8 mouse cellular contexts compared by ENCODE assay signal in genomic region chr10:57001723-57002110, GRCm38 (mm10).
DNase-seq lines count a peak whose midpoint lies in the region; ATAC-seq and TF ChIP-seq lines count a peak whose summit lies in the region.

No protein-coding gene starts in this region.

- ATAC-seq in forebrain, embryonic 14.5 days = 0 out of 2 replicates have a peak, but pooled peaks have one; percentile 15
- no peak for ATAC-seq in limb, embryonic 12.5 days (ENCODE audit: insufficient number of reproducible peaks, insufficient read depth, low FRiP score, low TSS enrichment, low read depth)
- peak; percentile 42; the same call in 1 of the 2 replicates for ATAC-seq in hindbrain, embryonic 15.5 days (ENCODE audit: low FRiP score, low read depth)
- no peak; the same call in 1 of the 2 replicates for ATAC-seq in neural tube, embryonic 15.5 days (ENCODE audit: low FRiP score)

- no peak for TF ChIP-seq POLR2A in thymus, adult 2 months (IDR thresholded peaks at IDR 0.05; ENCODE audit: control insufficient read depth, extremely low read depth, insufficient read depth, low read length, poor library complexity)

- H3K4me3 ChIP-seq in forebrain, embryonic 14.5 days (ENCODE audit: low read depth, low read length) = no peak overlapping the region
- no peak overlapping the region for H3K4me3 ChIP-seq in forebrain, embryonic 10.5 days
- no peak overlapping the region for H3K4me3 ChIP-seq in limb, embryonic 12.5 days (replicated peaks)
- no peak overlapping the region for H3K4me3 ChIP-seq in limb, embryonic 10.5 days
- H3K4me3 ChIP-seq in hindbrain, embryonic 15.5 days = no peak overlapping the region
- H3K4me3 ChIP-seq in neural tube, embryonic 15.5 days (replicated peaks) = peak overlapping the region; percentile 12; the same call in 1 of the 2 replicates
- no peak overlapping the region for H3K4me3 ChIP-seq in thymus, adult 2 months (ENCODE audit: control insufficient read depth, insufficient read depth, low read length)

- H3K9me3 ChIP-seq in forebrain, embryonic 14.5 days (replicated peaks; ENCODE audit: control insufficient read depth, low read length) = no peaks in the 10 kb centered on the region
- H3K9me3 ChIP-seq in forebrain, embryonic 10.5 days = no peaks in the 10 kb centered on the region
- H3K9me3 ChIP-seq in limb, embryonic 12.5 days = no peaks in the 10 kb centered on the region
- no peaks in the 10 kb centered on the region for H3K9me3 ChIP-seq in limb, embryonic 10.5 days (replicated peaks)
- no peaks in the 10 kb centered on the region for H3K9me3 ChIP-seq in hindbrain, embryonic 15.5 days
- no peaks in the 10 kb centered on the region for H3K9me3 ChIP-seq in neural tube, embryonic 15.5 days (replicated peaks)

- H3K9ac ChIP-seq in forebrain, embryonic 14.5 days (ENCODE audit: low read length) = no peak overlapping the region
- no peak overlapping the region for H3K9ac ChIP-seq in limb, embryonic 12.5 days (replicated peaks)
- H3K9ac ChIP-seq in hindbrain, embryonic 15.5 days = no peak overlapping the region
- no peak overlapping the region for H3K9ac ChIP-seq in neural tube, embryonic 15.5 days (replicated peaks)

- no peak for DNase-seq in forebrain, embryonic 14.5 days (ENCODE audit: low spot score)
- DNase-seq in forebrain, embryonic 10.5 days (ENCODE audit: extremely low spot score, low spot score) = no peak
- no peak for DNase-seq in limb, embryonic 10.5 days (ENCODE audit: low spot score)
- no peak for DNase-seq in left cerebral cortex, adult 8-10 months (ENCODE audit: low spot score in 2 of 2)
- no peak for DNase-seq in thymus, adult 2 months

- no peak overlapping the region for H3K4me2 ChIP-seq in forebrain, embryonic 14.5 days (ENCODE audit: low read length)
- peak overlapping the region; percentile 18; the same call in 1 of the 2 replicates for H3K4me2 ChIP-seq in limb, embryonic 12.5 days
- H3K4me2 ChIP-seq in hindbrain, embryonic 15.5 days = peak overlapping the region; percentile 43
- H3K4me2 ChIP-seq in neural tube, embryonic 15.5 days = peak overlapping the region; percentile 49

- no peaks in the 10 kb centered on the region for H3K36me3 ChIP-seq in forebrain, embryonic 14.5 days (ENCODE audit: control insufficient read depth, insufficient read depth, low read length)
- no peaks in the 10 kb centered on the region for H3K36me3 ChIP-seq in forebrain, embryonic 10.5 days (replicated peaks)
- H3K36me3 ChIP-seq in limb, embryonic 12.5 days = no peaks in the 10 kb centered on the region
- no peaks in the 10 kb centered on the region for H3K36me3 ChIP-seq in limb, embryonic 10.5 days
- no peaks in the 10 kb centered on the region for H3K36me3 ChIP-seq in hindbrain, embryonic 15.5 days
- H3K36me3 ChIP-seq in neural tube, embryonic 15.5 days = no peaks in the 10 kb centered on the region
- no peaks in the 10 kb centered on the region for H3K36me3 ChIP-seq in thymus, adult 2 months (ENCODE audit: control insufficient read depth, insufficient read depth, low read length)

- no peak for TF ChIP-seq CTCF in thymus, adult 2 months (IDR thresholded peaks at IDR 0.05; ENCODE audit: borderline replicate concordance, control insufficient read depth, extremely low read depth, insufficient read depth, low read length, poor library complexity)

- H3K4me1 ChIP-seq in forebrain, embryonic 14.5 days (ENCODE audit: control insufficient read depth, insufficient read depth, low read length) = no peaks in the 10 kb centered on the region
- peaks cover 5% of the 10 kb centered on the region for H3K4me1 ChIP-seq in forebrain, embryonic 10.5 days
- H3K4me1 ChIP-seq in limb, embryonic 12.5 days (replicated peaks) = no peaks in the 10 kb centered on the region
- peaks cover 11% of the 10 kb centered on the region for H3K4me1 ChIP-seq in limb, embryonic 10.5 days
- H3K4me1 ChIP-seq in hindbrain, embryonic 15.5 days (replicated peaks) = no peaks in the 10 kb centered on the region
- H3K4me1 ChIP-seq in neural tube, embryonic 15.5 days = no peaks in the 10 kb centered on the region
- no peaks in the 10 kb centered on the region for H3K4me1 ChIP-seq in thymus, adult 2 months (replicated peaks; ENCODE audit: control insufficient read depth, insufficient read depth, low read length)

- no peak overlapping the region for H3K27ac ChIP-seq in forebrain, embryonic 14.5 days (ENCODE audit: low read depth, low read length)
- H3K27ac ChIP-seq in forebrain, embryonic 10.5 days = no peak overlapping the region
- H3K27ac ChIP-seq in limb, embryonic 12.5 days = no peak overlapping the region
- H3K27ac ChIP-seq in limb, embryonic 10.5 days = no peak overlapping the region
- no peak overlapping the region for H3K27ac ChIP-seq in hindbrain, embryonic 15.5 days (replicated peaks)
- H3K27ac ChIP-seq in neural tube, embryonic 15.5 days (replicated peaks) = no peak overlapping the region
- H3K27ac ChIP-seq in thymus, adult 2 months (ENCODE audit: control insufficient read depth, insufficient read depth, low read length) = no peak overlapping the region

- H3K27me3 ChIP-seq in forebrain, embryonic 14.5 days (replicated peaks; ENCODE audit: control insufficient read depth, insufficient read depth, low read length) = no peaks in the 10 kb centered on the region
- H3K27me3 ChIP-seq in forebrain, embryonic 10.5 days (ENCODE audit: poor library complexity, severe bottlenecking) = no peaks in the 10 kb centered on the region
- H3K27me3 ChIP-seq in limb, embryonic 12.5 days = no peaks in the 10 kb centered on the region
- no peaks in the 10 kb centered on the region for H3K27me3 ChIP-seq in limb, embryonic 10.5 days (ENCODE audit: low read depth, poor library complexity, severe bottlenecking)
- no peaks in the 10 kb centered on the region for H3K27me3 ChIP-seq in hindbrain, embryonic 15.5 days
- H3K27me3 ChIP-seq in neural tube, embryonic 15.5 days (replicated peaks) = no peaks in the 10 kb centered on the region
- H3K27me3 ChIP-seq in thymus, adult 2 months (ENCODE audit: control insufficient read depth, insufficient read depth, low read length) = no peaks in the 10 kb centered on the region

- 72% methylated on average over 8 of the region's 8 CpGs for WGBS in forebrain, embryonic 14.5 days
- WGBS in forebrain, embryonic 10.5 days = 75% methylated on average over 8 of the region's 8 CpGs
- 60% methylated on average over 8 of the region's 8 CpGs for WGBS in limb, embryonic 12.5 days
- WGBS in limb, embryonic 10.5 days = 63% methylated on average over 8 of the region's 8 CpGs
- 70% methylated on average over 8 of the region's 8 CpGs for WGBS in hindbrain, embryonic 15.5 days
- 72% methylated on average over 8 of the region's 8 CpGs for WGBS in neural tube, embryonic 15.5 days
- 55% methylated on average over 8 of the region's 8 CpGs for WGBS in thymus, adult 2 months

Comparison
In these comparisons a context has a peak if more than half of its experiments do, and no peak if none do; other contexts are left out.
1. ATAC-seq: peak in forebrain, embryonic 14.5 days (single experiment) and hindbrain, embryonic 15.5 days (single experiment); none in limb, embryonic 12.5 days (single experiment) and neural tube, embryonic 15.5 days (single experiment).